Mouse (Mus musculus): ENCODE measurements around the gene Ctdnep1. TPM values are rescaled to one million over a fixed set of nuclear protein-coding genes. Genes with fewer than 3 reads are reported as not detected.

Gene Ctdnep1
- total and polyA plus RNA-seq, 3 experiments, result 42.9 to 143 (median 66.7) TPM

DNA sequence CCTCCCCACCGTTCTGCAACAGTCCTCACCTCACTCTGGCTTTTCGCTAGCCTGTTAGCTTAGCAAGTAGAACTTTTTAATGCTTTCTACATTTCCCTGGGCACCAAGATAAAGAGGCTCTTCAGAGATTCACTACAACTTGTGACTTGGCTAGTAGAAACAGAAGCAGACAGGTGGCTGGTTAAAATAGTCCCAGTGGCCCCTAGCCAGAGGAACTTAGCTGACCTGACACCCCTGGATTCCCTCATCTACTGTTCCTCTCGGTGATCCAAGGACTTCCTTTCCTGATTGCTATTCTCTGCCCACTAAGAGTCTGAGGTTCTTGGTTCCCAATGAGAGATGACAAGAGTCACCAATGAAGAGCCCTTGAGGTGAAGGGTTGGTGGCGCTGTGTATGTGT lies 2.4 kb downstream of the Ctdnep1 start:
- DNase-seq (ENCODE audit: extremely low read depth), result no peak
- Histone ChIP-seq H3K27me3 (replicated peaks) (no peaks in the 10 kb centered on the region), H3K27ac (ENCODE audit: insufficient read depth, low read depth) (no peak overlapping the region), H3K79me2 (replicated peaks; ENCODE audit: control insufficient read depth, extremely low read depth, insufficient read depth, poor library complexity, severe bottlenecking) (peaks cover 43% of the 10 kb centered on the region), H3K4me1 (ENCODE audit: control insufficient read depth in 1 of 2, insufficient read depth in 2 of 2) (peaks cover 5 to 32% of the 10 kb centered on the region in 2 experiments), H3K36me3 (replicated peaks in 1 of 2; ENCODE audit: control insufficient read depth in 1 of 2, insufficient read depth in 1 of 2, low read length in 1 of 2) (peaks cover 37 to 59% of the 10 kb centered on the region in 2 experiments), H3K9me3 (replicated peaks; ENCODE audit: low read length) (peaks cover 2% of the 10 kb centered on the region), H3K4me2 (ENCODE audit: insufficient read depth, low read depth, poor library complexity, severe bottlenecking) (0 out of 2 replicates have a peak overlapping the region, but pooled peaks have one; percentile 91), H3K4me3 (replicated peaks in 1 of 3; ENCODE audit: low read depth in 2 of 3, low read length in 2 of 3, poor library complexity in 1 of 3) (no peak overlapping the region), H3K9ac (ENCODE audit: insufficient read depth, low read depth) (0 out of 2 replicates have a peak overlapping the region, but pooled peaks have one; percentile 89)
- TF ChIP-seq NRF1 (IDR thresholded peaks at IDR 0.05; ENCODE audit: low read depth, low read length), result no peak
- TF ChIP-seq E2F4 (IDR thresholded peaks at IDR 0.05; ENCODE audit: insufficient replicate concordance, low read depth, low read length), result no peak
- no peak for TF ChIP-seq BHLHE40 (IDR thresholded peaks at IDR 0.05; ENCODE audit: low read depth, low read length)
- no peak for TF ChIP-seq TCF12 (IDR thresholded peaks at IDR 0.05; ENCODE audit: low read depth, low read length)
- TF ChIP-seq MAX (IDR thresholded peaks at IDR 0.05; ENCODE audit: low read length), result no peak
- TF ChIP-seq KAT2A (IDR thresholded peaks at IDR 0.05; ENCODE audit: insufficient replicate concordance, low read length), result no peak
- in situ Hi-C loops (cut with MboI; ENCODE audit: low pct_ligation_motif_present, low pct_unique_long_range_greater_than_20kb, low sequenced_read_pairs) (no loop called here), dilution Hi-C loops (cut with MboI; ENCODE audit: extremely low pct_ligation_motif_present, extremely low pct_unique_long_range_greater_than_20kb, low sequenced_read_pairs) (no loop called here)

DNA sequence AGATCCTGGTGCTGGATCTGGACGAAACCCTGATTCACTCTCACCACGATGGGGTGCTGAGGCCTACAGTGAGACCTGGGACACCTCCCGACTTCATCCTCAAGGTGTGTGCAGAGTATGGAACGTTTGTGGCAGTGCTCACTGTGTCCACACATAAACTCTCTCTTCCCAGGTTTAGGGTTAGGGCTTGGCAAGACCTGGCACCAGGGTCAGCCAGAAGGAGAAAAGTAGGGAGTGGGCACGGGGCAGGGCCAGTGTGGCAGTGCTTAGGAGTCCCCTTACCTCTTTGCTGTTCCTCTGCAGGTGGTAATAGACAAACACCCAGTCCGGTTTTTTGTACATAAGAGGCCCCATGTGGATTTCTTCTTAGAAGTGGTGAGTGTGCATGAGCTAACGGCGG lies 3.5 kb downstream of the Ctdnep1 start:
- in situ Hi-C loops (cut with MboI; ENCODE audit: low pct_ligation_motif_present, low pct_unique_long_range_greater_than_20kb, low sequenced_read_pairs) (no loop called here), dilution Hi-C loops (cut with MboI; ENCODE audit: extremely low pct_ligation_motif_present, extremely low pct_unique_long_range_greater_than_20kb, low sequenced_read_pairs) (no loop called here)
- Histone ChIP-seq H3K27ac (ENCODE audit: insufficient read depth, low read depth) (no peak overlapping the region), H3K9ac (ENCODE audit: insufficient read depth, low read depth) (no peak overlapping the region), H3K4me1 (ENCODE audit: control insufficient read depth in 1 of 2, insufficient read depth in 2 of 2) (peaks cover 5 to 22% of the 10 kb centered on the region in 2 experiments), H3K4me2 (ENCODE audit: insufficient read depth, low read depth, poor library complexity, severe bottlenecking) (no peak overlapping the region), H3K27me3 (replicated peaks) (no peaks in the 10 kb centered on the region), H3K79me2 (replicated peaks; ENCODE audit: control insufficient read depth, extremely low read depth, insufficient read depth, poor library complexity, severe bottlenecking) (peaks cover 35% of the 10 kb centered on the region), H3K9me3 (replicated peaks; ENCODE audit: low read length) (no peaks in the 10 kb centered on the region), H3K4me3 (replicated peaks in 1 of 3; ENCODE audit: low read depth in 2 of 3, low read length in 2 of 3, poor library complexity in 1 of 3) (no peak overlapping the region), H3K36me3 (replicated peaks in 1 of 2; ENCODE audit: control insufficient read depth in 1 of 2, insufficient read depth in 1 of 2, low read length in 1 of 2) (peaks cover 47 to 64% of the 10 kb centered on the region in 2 experiments)
- DNase-seq (ENCODE audit: extremely low read depth), result no peak
- no peak for TF ChIP-seq USF1 (IDR thresholded peaks at IDR 0.05; ENCODE audit: low read depth, low read length)
- TF ChIP-seq ELF1 (IDR thresholded peaks at IDR 0.05; ENCODE audit: low read depth, low read length), result no peak
- no peak for TF ChIP-seq SMC3 (IDR thresholded peaks at IDR 0.05; ENCODE audit: low read depth, low read length)
- no peak for TF ChIP-seq MAFK (IDR thresholded peaks at IDR 0.05; ENCODE audit: insufficient replicate concordance, low read length)
- TF ChIP-seq ZNF384 (IDR thresholded peaks at IDR 0.05; ENCODE audit: low read depth, low read length), result no peak
- TF ChIP-seq MAZ (IDR thresholded peaks at IDR 0.05; ENCODE audit: low read depth, low read length), result no peak
- TF ChIP-seq NELFE (IDR thresholded peaks at IDR 0.05; ENCODE audit: low read depth, low read length), result no peak
- no peak for TF ChIP-seq JUND (conservative IDR thresholded peaks at IDR 0.05; ENCODE audit: low read depth, low read length)
- TF ChIP-seq POLR2AphosphoS2 (IDR thresholded peaks at IDR 0.05; ENCODE audit: low read depth, low read length), result no peak
- TF ChIP-seq EP300 (IDR thresholded peaks at IDR 0.05; ENCODE audit: low read length), result no peak
- TF ChIP-seq CTCF (conservative IDR thresholded peaks at IDR 0.05 in 1 of 2, IDR thresholded peaks at IDR 0.05 in 1 of 2; ENCODE audit: low read depth in 2 of 2, low read length in 2 of 2), result no peak
- no peak for TF ChIP-seq MEF2A (IDR thresholded peaks at IDR 0.05; ENCODE audit: borderline replicate concordance, low read depth, low read length)
- no peak for TF ChIP-seq RCOR1 (conservative IDR thresholded peaks at IDR 0.05; ENCODE audit: low read depth, low read length)
- TF ChIP-seq KAT2A (IDR thresholded peaks at IDR 0.05; ENCODE audit: insufficient replicate concordance, low read length), result no peak
- no peak for TF ChIP-seq CHD1 (IDR thresholded peaks at IDR 0.05; ENCODE audit: low read depth, low read length)
- no peak for TF ChIP-seq UBTF (IDR thresholded peaks at IDR 0.05; ENCODE audit: low read depth, low read length)
- TF ChIP-seq GABPA (IDR thresholded peaks at IDR 0.05; ENCODE audit: insufficient replicate concordance, low read depth, low read length), result no peak
- no peak for TF ChIP-seq ZKSCAN1 (IDR thresholded peaks at IDR 0.05; ENCODE audit: borderline replicate concordance, low read depth, low read length)
- no peak for TF ChIP-seq MAX (IDR thresholded peaks at IDR 0.05; ENCODE audit: low read length)

All from CH12.LX (cell line).